Mouse (Mus musculus) stomach, adult 2 months (tissue): ENCODE results near the gene Olfr1177-ps. TPM values are rescaled to one million over a fixed set of nuclear protein-coding genes. Genes with fewer than 3 reads are reported as not detected.

Source experiments
- polyA plus RNA-seq: library from polyadenylated mRNA; depleted of rRNA; stranded (reverse); fragments of >200 nt; gene quantifications from 2 replicates; pipeline ENCODE4 v1.2.3, GENCODE M21; 2012; rRNA removed

Gene Olfr1177-ps
- polyA plus RNA-seq = not detected in 2 replicates

GRCm38 (mm10) chr2:88346392-88346791, at the start of gene Olfr1177-ps:
TSS of gene Olfr1177-ps (minus strand) at chr2:88346492.

GRCm38 (mm10) chr2:88386762-88387161, 40.5 kb upstream of the Olfr1177-ps start, which contains the start of gene Olfr1178:
TSS of gene Olfr1178 (plus strand) at chr2:88387062.

GRCm38 (mm10) chr2:88336421-88336820, 9.9 kb downstream of the Olfr1177-ps start, which contains the start of gene Olfr1176:
TSS of gene Olfr1176 (plus strand) at chr2:88336721.

GRCm38 (mm10) chr2:88327115-88327514, 19.2 kb downstream of the Olfr1177-ps start, which contains the start of gene Olfr1175-ps:
TSS of gene Olfr1175-ps (minus strand) at chr2:88327215.

GRCm38 (mm10) chr2:88315035-88315434, 31.3 kb downstream of the Olfr1177-ps start, which contains the start of gene Olfr1174-ps:
TSS of gene Olfr1174-ps (minus strand) at chr2:88315135.

Other genes starting within 250 kb of the Olfr1177-ps start
- not detected in 2 replicates for gene Olfr1166, start 218.2 kb downstream of the Olfr1177-ps start, polyA plus RNA-seq
- not detected in 2 replicates for gene Olfr1167, start 191.3 kb downstream of the Olfr1177-ps start, polyA plus RNA-seq
- gene Olfr1168, start 164.6 kb downstream of the Olfr1177-ps start, polyA plus RNA-seq = not detected in 2 replicates
- gene Olfr1170, start 118.2 kb downstream of the Olfr1177-ps start, polyA plus RNA-seq = not detected in 2 replicates
- gene Olfr1173, start 66.6 kb downstream of the Olfr1177-ps start, polyA plus RNA-seq = not detected in 2 replicates
- not detected in 2 replicates for gene Olfr1174-ps, start 31.4 kb downstream of the Olfr1177-ps start, polyA plus RNA-seq
- gene Olfr1175-ps, start 19.3 kb downstream of the Olfr1177-ps start, polyA plus RNA-seq = not detected in 2 replicates
- not detected in 2 replicates for gene Olfr1176, start 9.8 kb downstream of the Olfr1177-ps start, polyA plus RNA-seq
- not detected in 2 replicates for gene Olfr1178, start 40.6 kb upstream of the Olfr1177-ps start, polyA plus RNA-seq
- not detected in 2 replicates for gene Olfr1179, start 60.0 kb upstream of the Olfr1177-ps start, polyA plus RNA-seq
- not detected in 2 replicates for gene Olfr1180, start 72.7 kb upstream of the Olfr1177-ps start, polyA plus RNA-seq
- not detected in 2 replicates for gene Olfr1181, start 79.7 kb upstream of the Olfr1177-ps start, polyA plus RNA-seq
- gene Gm13757, start 102.6 kb upstream of the Olfr1177-ps start, polyA plus RNA-seq = not detected in 2 replicates
- not detected in 2 replicates for gene Olfr1183, start 108.4 kb upstream of the Olfr1177-ps start, polyA plus RNA-seq
- gene Olfr1184, start 137.1 kb upstream of the Olfr1177-ps start, polyA plus RNA-seq = not detected in 2 replicates
- not detected in 2 replicates for gene Olfr1185-ps1, start 146.8 kb upstream of the Olfr1177-ps start, polyA plus RNA-seq
- not detected in 2 replicates for gene Olfr1186, start 172.1 kb upstream of the Olfr1177-ps start, polyA plus RNA-seq
- gene Olfr1188, start 210.4 kb upstream of the Olfr1177-ps start, polyA plus RNA-seq = not detected in 2 replicates
- gene Olfr1189, start 240.0 kb upstream of the Olfr1177-ps start, polyA plus RNA-seq = not detected in 2 replicates